Mouse (Mus musculus): ENCODE results near the gene Sap30.

DNA sequence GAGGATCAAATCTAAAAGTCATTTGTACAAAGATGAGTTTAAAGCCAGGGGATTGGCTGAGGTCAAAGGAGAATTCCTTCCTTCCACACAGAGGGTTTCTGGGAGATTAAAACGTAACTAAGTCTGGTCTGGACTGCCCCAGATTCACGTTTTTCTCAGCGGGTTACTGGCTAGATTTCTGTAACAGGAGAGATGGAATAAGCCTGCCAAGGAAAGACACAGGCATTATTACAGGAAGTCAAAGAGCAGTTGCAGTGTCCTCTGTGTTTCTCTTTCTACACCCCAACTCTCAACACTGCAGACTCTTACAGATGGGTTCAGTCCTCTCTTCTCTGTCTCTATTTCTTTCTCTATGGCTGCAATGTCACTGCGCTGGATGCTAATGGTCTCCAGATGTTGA, 46.8 kb upstream of the Sap30 start:
- no peak for TF ChIP-seq CTCF (IDR thresholded peaks at IDR 0.05; ENCODE audit: low read depth)
- no peak for TF ChIP-seq EP300 (optimal IDR thresholded peaks at IDR 0.05)
